Comparison of ENCODE assay signal across 24 mouse cellular contexts in genomic region chr16:18715381-18715780, GRCm38 (mm10).
DNase-seq lines count a peak whose midpoint lies in the region; ATAC-seq and TF ChIP-seq lines count a peak whose summit lies in the region.
"Had no signal": no experiment of that assay in that cellular context is flagged by ENCODE, and none has a peak within 500 bp of the region (broad histone marks: within the 10 kb centered on the region; RNA-seq: fewer than 3 reads in every experiment).

No protein-coding gene starts in this region.

- no peaks in the 10 kb centered on the region for H3K27me3 ChIP-seq in kidney, adult 2 months (replicated peaks; ENCODE audit: control insufficient read depth, insufficient read depth, low read length)
- H3K27me3 ChIP-seq in kidney, embryonic 15.5 days = no peaks in the 10 kb centered on the region
- no peaks in the 10 kb centered on the region for H3K27me3 ChIP-seq in liver, adult 2 months (ENCODE audit: control insufficient read depth, insufficient read depth, low read length)
- 0 out of 2 replicates have a peak, but pooled peaks cover 2% of the 10 kb centered on the region for H3K27me3 ChIP-seq in liver, embryonic 11.5 days (replicated peaks; ENCODE audit: control insufficient read depth, insufficient read depth, low read length)
- H3K27me3 ChIP-seq: embryonic facial prominence, embryonic 12.5 days; forebrain, embryonic 13.5 days; Patski had no signal

- H3K4me3 ChIP-seq in kidney, adult 2 months (ENCODE audit: insufficient read depth, low read depth, low read length) = no peak overlapping the region
- no peak overlapping the region for H3K4me3 ChIP-seq in kidney, embryonic 15.5 days (replicated peaks)
- H3K4me3 ChIP-seq in liver, adult 2 months (ENCODE audit: insufficient read depth, low read depth, low read length) = no peak overlapping the region
- no peak overlapping the region for H3K4me3 ChIP-seq in liver, embryonic 11.5 days (ENCODE audit: low read depth, low read length)
- H3K4me3 ChIP-seq: embryonic facial prominence, embryonic 10.5 days; embryonic facial prominence, embryonic 12.5 days; forebrain, embryonic 13.5 days had no signal

- H3K4me2 ChIP-seq in kidney, embryonic 15.5 days = no peak overlapping the region
- H3K4me2 ChIP-seq in liver, embryonic 11.5 days = no peak overlapping the region
- H3K4me2 ChIP-seq: embryonic facial prominence, embryonic 12.5 days; forebrain, embryonic 13.5 days had no signal

- H3K79me2 ChIP-seq in liver, adult 2 months (ENCODE audit: control insufficient read depth, insufficient read depth, low read length) = no peaks in the 10 kb centered on the region

- TF ChIP-seq CTCF in kidney, adult 2 months (conservative IDR thresholded peaks at IDR 0.05; ENCODE audit: insufficient read depth, insufficient read length, low read depth, low read length) = no peak
- no peak for TF ChIP-seq CTCF in liver, adult 2 months (IDR thresholded peaks at IDR 0.05; ENCODE audit: low read depth, low read length)

- H3K36me3 ChIP-seq in kidney, adult 2 months (ENCODE audit: control insufficient read depth, insufficient read depth, low read length) = no peaks in the 10 kb centered on the region
- H3K36me3 ChIP-seq in kidney, embryonic 15.5 days = no peaks in the 10 kb centered on the region
- no peaks in the 10 kb centered on the region for H3K36me3 ChIP-seq in liver, adult 2 months (ENCODE audit: control insufficient read depth, insufficient read depth, low read length)
- H3K36me3 ChIP-seq in liver, embryonic 11.5 days (ENCODE audit: control insufficient read depth, insufficient read depth, low read length) = no peaks in the 10 kb centered on the region
- H3K36me3 ChIP-seq: embryonic facial prominence, embryonic 10.5 days; embryonic facial prominence, embryonic 12.5 days; G1E had no signal

- H3K9me3 ChIP-seq in kidney, embryonic 15.5 days (replicated peaks) = no peaks in the 10 kb centered on the region
- no peaks in the 10 kb centered on the region for H3K9me3 ChIP-seq in liver, embryonic 11.5 days (ENCODE audit: control insufficient read depth, low read length)
- H3K9me3 ChIP-seq: embryonic facial prominence, embryonic 10.5 days; embryonic facial prominence, embryonic 12.5 days; forebrain, embryonic 13.5 days; G1E had no signal

- TF ChIP-seq POLR2A in kidney, adult 2 months (IDR thresholded peaks at IDR 0.05; ENCODE audit: low read depth, low read length) = no peak
- TF ChIP-seq POLR2A in liver, adult 2 months (IDR thresholded peaks at IDR 0.05; ENCODE audit: extremely low read depth, insufficient read depth, low read length) = no peak

- H3K27ac ChIP-seq in kidney, adult 2 months (ENCODE audit: insufficient read depth, low read depth, low read length) = no peak overlapping the region
- no peak overlapping the region for H3K27ac ChIP-seq in kidney, embryonic 15.5 days
- 0 out of 2 replicates have a peak overlapping the region, but pooled peaks have one; percentile 5 for H3K27ac ChIP-seq in liver, adult 2 months (replicated peaks; ENCODE audit: insufficient read depth, low read depth, low read length)
- no peak overlapping the region for H3K27ac ChIP-seq in liver, embryonic 11.5 days (ENCODE audit: low read depth, low read length)
- H3K27ac ChIP-seq: embryonic facial prominence, embryonic 10.5 days; embryonic facial prominence, embryonic 12.5 days; forebrain, embryonic 13.5 days had no signal

- peaks cover 5% of the 10 kb centered on the region; the same call in 1 of the 2 replicates for H3K4me1 ChIP-seq in kidney, adult 2 months (ENCODE audit: control insufficient read depth, insufficient read depth, low read length)
- peaks cover 15% of the 10 kb centered on the region for H3K4me1 ChIP-seq in kidney, embryonic 15.5 days
- peaks cover 49% of the 10 kb centered on the region for H3K4me1 ChIP-seq in liver, adult 2 months (ENCODE audit: control insufficient read depth, insufficient read depth, low read length)
- peaks cover 4% of the 10 kb centered on the region for H3K4me1 ChIP-seq in liver, embryonic 11.5 days (replicated peaks; ENCODE audit: control insufficient read depth, insufficient read depth, low read length)
- H3K4me1 ChIP-seq: embryonic facial prominence, embryonic 12.5 days; forebrain, embryonic 13.5 days had no signal

- H3K9ac ChIP-seq in kidney, embryonic 15.5 days = no peak overlapping the region
- no peak overlapping the region for H3K9ac ChIP-seq in liver, adult 2 months (ENCODE audit: low read depth, low read length)
- H3K9ac ChIP-seq in liver, embryonic 11.5 days (ENCODE audit: low read depth, low read length) = no peak overlapping the region
- H3K9ac ChIP-seq: embryonic facial prominence, embryonic 12.5 days; forebrain, embryonic 13.5 days had no signal

- 59% methylated on average over 3 of the region's 3 CpGs for WGBS in kidney, adult 2 months
- WGBS in kidney, embryonic 15.5 days = 75% methylated on average over 3 of the region's 3 CpGs
- WGBS in liver, adult 2 months = 33% methylated on average over 3 of the region's 3 CpGs
- WGBS in liver, embryonic 11.5 days = 61% methylated on average over 3 of the region's 3 CpGs

- ATAC-seq in kidney, embryonic 15.5 days (replicated peaks; ENCODE audit: low FRiP score) = no peak
- ATAC-seq in liver, embryonic 11.5 days (replicated peaks; ENCODE audit: low FRiP score) = no peak
- ATAC-seq: activated CD4-positive, CD25-positive, alpha-beta regulatory T cell, adult 4 months; CD4-positive, CD25-positive, alpha-beta regulatory T cell, adult 4 months; forebrain, embryonic 13.5 days; Patski had no signal

- peak; percentile 69 for DNase-seq in kidney, adult 11 months
- DNase-seq in kidney, postnatal 4 days = no peak
- DNase-seq in kidney, adult 2 months = peak; percentile 68
- no peak for DNase-seq in kidney, postnatal 14 days
- peak; percentile 69 for DNase-seq in kidney, adult 9 months
- DNase-seq in liver, adult 2 months (ENCODE audit: extremely low read depth, low read depth, low spot score) = peak; percentile 90
- DNase-seq in liver, embryonic 11.5 days (ENCODE audit: low spot score) = no peak
- DNase-seq: adrenal gland, adult 8-10 months; adrenal gland, postnatal 14 days; adrenal gland, postnatal 36 days; B cell, adult 2 months; cerebellum, adult 11-12 months; cerebellum, adult 2 months; cerebellum, adult 9-10 months; cerebellum, postnatal 10 days; cerebellum, postnatal 25 days had no signal

Comparison
In these comparisons a context has a peak if more than half of its experiments do, and no peak if none do; other contexts are left out.
1. DNase-seq: peak in kidney, adult 11 months (single experiment), kidney, adult 2 months (single experiment), kidney, adult 9 months (single experiment) and liver, adult 2 months (single experiment); none in kidney, postnatal 4 days (0 of 2), kidney, postnatal 14 days (single experiment) and liver, embryonic 11.5 days (single experiment).